Mouse (Mus musculus) leukemia stem cell, adult 10-12 weeks (primary cell): Measurements from ENCODE around the gene Tnk1. TPM values are rescaled to one million over a fixed set of nuclear protein-coding genes. Genes with fewer than 3 reads are reported as not detected.

Experiments
- polyA plus RNA-seq: library from polyadenylated mRNA; stranded (reverse); fragments of >175 nt; gene quantifications from 2 replicates; pipeline ENCODE4 v1.2.3, GENCODE M21; 2012; ENCODE audit warnings: low replicate concordance

Gene Tnk1
- 2.0 and 2.3 TPM in 2 replicates for polyA plus RNA-seq

DNA sequence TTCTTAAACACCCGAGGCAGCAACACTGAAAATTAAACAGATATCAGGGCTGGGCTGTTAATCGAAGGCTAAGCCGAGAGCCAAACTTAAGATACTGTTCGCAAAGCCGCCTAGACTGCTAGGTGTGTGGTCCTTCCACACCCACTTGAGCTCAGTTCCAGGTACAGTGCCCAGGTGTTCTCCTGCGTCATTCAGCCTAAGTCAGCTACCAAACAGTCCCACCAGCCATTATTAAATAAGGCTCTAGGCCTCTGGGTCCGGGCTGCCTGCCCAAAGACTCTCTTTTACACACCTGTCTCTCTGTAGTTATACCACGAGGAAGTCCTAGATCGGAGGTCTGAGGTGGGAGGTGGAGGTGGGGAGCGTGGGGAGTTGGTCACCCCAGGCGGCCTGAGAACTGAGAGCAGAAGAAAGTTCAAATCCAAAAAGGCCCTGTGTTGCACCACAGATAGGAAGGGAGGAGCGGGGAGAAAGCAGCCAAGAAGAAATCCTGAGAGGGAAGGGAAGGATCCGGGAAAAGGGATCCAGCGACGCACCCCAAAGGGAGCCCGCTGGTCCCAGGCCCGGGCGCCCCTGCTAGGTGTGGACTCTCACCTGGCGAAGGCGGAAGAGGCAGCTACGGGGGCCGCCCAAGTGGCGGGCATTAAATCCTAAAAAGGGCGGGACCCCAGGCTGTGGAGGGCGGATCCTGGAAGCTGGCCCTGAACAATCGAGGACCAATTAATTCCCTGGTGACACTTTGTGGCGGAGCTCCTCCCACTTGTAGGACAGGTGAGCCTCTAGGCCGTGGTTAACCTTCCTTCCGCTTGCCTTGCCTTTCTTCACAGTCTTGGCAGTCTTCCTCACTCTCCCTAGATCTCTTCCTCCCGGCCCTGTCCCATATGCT lies at the start of gene Tnk1:
Gene Tnk1 (minus strand): TSS at position 618 of the 886 bp plus-strand sequence.

DNA sequence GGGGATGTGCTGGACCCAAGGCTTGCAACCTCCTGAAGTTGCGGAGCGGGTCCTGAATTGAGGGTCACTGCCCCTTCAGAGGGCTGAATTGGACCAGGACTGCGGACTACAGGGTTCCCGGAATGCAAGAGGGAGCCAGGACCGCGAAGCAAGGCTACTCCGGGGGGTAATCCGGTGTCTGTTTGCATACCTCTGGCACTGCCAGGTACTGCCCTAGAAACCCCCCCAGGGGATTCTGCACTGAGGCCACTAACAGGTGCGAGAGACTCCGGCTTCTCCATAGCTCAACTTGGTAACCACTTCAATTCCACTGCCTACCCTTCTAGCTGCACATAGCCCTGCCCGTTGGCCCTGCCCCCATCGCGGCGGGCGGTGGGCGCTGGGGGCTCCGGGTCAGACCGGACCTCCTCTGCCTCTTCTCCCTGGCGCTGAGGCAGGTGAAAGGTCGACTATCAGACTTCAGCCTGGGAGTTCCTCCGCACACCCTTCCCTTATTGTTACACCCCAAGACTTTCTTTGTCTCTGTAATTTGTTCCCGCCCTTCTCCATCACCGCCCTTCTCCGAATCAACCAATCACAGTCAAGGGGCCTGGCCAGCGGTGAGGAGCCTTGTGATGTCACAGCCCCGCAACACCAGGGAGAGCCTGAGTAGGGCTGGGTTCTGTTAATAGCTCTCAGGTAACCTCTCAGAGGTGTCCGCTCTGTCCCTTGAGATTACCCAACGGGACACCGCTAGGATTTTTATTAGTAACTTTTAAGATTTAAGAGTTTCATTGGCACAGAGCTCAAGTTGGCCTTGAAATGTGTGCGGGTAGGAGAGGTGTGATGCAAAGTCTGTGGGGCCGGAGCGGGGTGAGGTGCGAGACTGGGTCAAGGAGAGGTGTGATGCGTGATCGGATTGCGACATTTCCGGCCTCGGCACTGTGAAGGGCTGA lies 42.2 kb upstream of the Tnk1 start, which contains the start of the genes 2810408A11Rik and Neurl4:
Gene 2810408A11Rik (minus strand): TSS at position 517 of the 935 bp plus-strand sequence.
Gene Neurl4 (plus strand): TSS at position 602 of the 935 bp plus-strand sequence.

DNA sequence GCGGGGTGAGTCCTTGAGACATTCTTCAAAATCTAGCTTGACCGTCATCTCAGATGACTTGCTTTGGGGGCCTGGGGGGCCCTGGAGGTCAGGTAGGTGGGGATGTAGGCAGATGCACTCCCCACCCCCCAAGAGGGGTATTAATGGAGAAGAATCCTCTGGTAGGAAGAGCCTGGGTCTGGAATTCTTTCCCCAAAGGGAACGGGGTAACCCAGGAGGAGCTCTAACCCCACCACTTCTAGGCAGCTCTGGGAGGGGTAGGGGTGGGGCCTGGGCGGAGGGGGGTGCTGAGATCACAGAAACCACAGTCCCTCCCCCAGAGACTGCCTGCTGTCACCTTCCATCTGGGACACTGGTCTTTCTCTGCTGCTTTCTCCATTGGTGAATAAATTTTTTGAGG lies 36.8 kb upstream of the Tnk1 start, which contains the start of gene Acap1:
Gene Acap1 (minus strand): TSS at position 249 of the 400 bp plus-strand sequence.

DNA sequence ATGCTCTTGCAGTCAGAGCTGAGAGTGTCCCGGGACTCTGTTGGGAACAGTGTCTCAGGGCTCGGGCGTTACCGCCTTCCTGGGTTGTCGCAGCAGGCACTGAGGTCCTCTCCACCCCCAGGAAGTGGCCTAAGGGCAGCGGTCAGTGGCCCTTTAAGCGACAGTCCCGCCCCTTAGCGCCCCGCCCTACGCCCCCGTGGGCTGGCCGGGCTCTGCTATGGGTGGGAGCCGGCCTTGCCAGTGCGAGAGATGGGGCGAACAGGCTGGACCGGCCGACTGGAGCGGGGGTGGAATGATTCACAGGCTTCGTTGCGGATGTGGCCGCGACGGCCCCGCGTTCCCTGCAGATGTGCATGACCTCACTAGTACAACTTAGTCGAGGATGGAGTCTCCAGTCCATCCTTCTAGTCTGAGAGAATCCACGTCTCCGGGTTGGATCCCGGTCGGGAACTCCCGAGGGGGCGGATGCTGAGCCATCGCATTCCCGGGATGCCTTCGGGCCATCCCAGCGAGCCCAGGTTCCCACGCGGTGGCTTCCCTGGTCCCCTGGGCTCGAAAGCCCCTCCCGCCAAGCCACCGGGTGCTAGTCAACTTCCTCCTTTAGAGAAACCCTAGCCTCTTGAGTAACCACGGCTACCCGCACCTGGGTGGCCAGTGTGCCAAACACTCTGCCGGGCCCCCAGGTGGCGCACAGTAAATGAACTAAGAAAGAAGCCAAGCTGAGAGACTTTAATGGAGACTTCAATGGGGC lies 22.5 kb upstream of the Tnk1 start, which contains the start of gene Kctd11:
Gene Kctd11 (minus strand): TSS at position 554 of the 751 bp plus-strand sequence.

DNA sequence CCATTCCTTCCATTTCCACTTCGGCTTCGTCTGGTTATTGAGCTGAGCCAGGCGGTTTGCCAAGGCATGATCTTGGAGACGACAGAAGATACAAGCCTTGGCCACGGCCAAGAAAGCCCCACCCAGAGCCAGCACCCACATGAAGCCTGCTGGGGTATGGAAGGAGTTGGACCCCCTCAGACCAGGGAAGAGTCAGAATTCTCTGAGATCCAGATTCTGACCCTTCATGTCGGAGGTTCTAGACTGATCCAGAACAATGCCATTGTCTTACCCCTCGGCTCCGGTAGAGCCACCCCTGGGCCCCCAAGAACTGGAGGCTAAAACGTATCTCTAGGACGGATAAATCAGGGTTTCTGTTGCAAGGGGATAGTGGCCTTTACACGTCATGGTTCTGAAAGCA lies 19.3 kb upstream of the Tnk1 start, which contains the start of gene Tmem95:
Gene Tmem95 (minus strand): TSS at position 141 of the 400 bp plus-strand sequence.

DNA sequence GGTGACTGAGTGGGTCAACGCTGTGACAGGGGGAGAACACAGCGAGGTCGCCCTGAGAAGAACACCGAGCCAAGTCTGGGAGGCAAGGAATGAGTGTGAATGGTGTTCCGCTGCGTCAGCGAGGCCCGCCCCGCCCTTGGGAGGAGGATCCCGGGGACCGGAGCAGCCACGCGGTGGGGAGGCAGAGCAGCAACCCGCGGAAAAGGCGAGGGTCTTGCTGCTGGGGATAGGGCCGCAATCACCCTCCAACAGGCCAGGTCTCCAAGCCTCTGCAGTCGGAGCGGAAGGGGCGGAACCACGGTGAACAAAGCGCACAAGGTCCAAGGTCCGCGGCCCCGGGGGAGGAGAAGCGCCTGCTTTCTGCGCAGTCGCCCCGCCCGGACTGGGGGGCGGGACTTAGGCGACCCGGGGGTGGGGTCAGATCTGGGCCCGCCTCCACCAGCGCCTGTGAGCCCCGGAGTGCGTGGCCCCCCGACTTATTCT lies 12.3 kb downstream of the Tnk1 start, which contains the start of gene Plscr3:
Gene Plscr3 (plus strand): TSS at position 179 of the 483 bp plus-strand sequence.

DNA sequence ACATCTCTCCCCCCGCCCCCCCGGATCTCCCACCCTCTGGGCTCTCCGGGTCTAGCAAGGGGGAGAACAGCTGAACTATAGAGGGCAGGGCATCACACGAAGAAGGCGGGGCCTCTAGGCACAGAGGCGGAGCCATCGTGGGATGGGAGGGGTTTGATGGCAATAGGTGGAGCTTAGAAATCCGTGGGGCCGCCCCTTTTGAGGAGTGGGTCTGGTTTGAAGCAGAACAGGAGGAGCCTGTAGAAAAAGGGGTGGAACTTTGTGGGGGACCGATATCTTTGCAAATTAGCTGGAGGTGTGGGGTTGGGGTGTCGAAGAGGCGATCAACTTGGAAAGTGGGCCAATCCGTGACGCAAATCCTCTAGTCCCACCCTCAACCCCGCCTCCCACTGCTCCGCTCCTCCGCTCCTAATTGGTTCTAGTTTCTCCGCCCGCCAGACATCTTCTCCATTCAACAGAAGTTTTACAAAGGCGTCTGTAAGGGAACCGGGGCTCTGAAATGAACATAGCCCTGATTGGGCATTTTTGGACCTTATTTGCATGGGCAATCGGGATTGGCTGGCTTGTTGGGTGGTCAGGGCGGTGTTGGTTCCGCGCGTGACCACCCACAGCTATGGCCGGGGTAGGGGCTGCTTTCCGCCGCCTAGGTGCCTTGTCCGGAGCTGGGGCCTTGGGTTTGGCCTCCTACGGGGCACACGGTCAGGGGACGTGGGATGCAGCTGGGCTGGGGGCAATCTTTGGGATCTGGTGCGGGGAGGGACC lies 20.4 kb downstream of the Tnk1 start, which contains the start of gene Tmem256:
Gene Tmem256 (plus strand): TSS at position 563 of the 762 bp plus-strand sequence.

DNA sequence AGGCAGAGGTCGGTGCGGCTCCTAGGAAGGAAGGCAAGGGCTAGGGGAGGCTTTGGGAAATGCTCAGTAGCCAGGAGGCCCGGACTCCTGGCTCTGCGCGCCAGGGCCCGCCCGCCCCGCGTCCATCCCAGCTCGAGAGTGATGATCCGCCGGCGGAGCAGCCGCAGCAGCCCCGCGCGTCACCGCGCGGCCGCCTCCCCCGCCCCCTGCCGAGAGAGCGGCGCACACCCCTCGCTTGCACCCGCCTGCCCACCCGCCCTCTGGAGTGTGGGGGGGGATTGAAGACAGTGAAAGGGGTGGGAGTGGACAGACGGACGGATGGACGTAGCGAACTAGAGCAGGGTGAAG lies 21.0 kb downstream of the Tnk1 start, which contains the start of gene Nlgn2:
Gene Nlgn2 (minus strand): TSS at position 181 of the 348 bp plus-strand sequence.

DNA sequence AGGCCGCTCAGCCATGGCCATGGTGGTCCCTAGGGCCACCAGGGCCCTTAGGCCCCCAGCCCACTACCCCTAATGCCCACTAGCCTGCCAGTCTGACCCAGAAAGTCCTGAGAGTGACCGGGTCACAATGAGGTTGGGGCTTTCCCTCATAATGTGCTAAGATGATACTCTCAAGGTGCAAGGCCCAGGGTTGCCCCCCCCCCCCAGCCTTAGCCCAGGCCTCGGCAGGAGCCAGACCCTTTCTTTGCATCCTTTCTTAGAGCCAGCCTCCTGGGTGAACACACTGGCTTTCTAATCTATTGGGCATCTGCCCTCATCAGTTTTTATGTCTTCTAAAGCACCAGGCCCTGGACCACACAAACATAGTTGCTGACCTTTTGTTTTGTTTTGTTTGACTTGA lies 36.5 kb downstream of the Tnk1 start, which contains the start of gene Spem1:
Gene Spem1 (minus strand): TSS at position 101 of the 400 bp plus-strand sequence.

DNA sequence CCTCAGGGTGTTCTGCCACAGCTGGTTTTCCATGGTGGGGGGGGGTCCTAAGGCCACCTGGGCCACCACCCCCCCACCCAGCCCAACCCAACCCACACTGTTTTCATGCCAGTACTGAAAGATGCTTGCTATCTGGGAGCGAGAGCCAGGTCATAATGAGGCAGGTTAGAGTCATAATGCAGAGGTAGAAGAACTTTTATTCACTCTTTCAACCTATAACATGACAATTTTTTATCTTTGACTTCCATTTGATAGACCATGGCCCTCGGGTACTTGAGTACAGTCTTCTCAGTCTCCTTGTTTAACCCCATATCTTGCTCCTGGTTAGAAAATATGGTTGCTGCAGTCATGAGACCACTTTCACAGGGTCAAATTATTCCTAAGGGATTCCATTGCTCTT lies 40.2 kb downstream of the Tnk1 start, which contains the start of gene Spem2:
Gene Spem2 (minus strand): TSS at position 101 of the 400 bp plus-strand sequence.

DNA sequence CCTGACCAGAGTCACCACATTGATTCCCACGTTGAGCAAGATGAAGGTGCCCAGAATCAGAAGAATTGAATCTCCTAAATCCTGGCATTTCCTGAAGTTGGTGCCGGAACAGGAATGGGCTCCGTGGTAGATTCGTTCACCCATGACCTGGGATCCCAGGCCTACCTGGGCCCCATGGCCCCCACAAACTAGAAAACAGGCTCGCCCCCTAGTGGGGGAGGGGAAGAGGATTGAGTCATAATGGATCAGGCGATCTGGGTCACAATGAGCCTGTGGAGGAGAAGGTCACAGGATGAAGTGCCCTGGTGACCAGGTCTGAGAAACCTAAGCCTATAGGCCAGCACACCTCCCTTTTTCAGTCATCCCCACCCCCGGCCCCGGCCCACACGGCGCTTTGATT lies 43.4 kb downstream of the Tnk1 start, which contains the start of gene Gm39566:
Gene Gm39566 (minus strand): TSS at position 144 of the 400 bp plus-strand sequence.

DNA sequence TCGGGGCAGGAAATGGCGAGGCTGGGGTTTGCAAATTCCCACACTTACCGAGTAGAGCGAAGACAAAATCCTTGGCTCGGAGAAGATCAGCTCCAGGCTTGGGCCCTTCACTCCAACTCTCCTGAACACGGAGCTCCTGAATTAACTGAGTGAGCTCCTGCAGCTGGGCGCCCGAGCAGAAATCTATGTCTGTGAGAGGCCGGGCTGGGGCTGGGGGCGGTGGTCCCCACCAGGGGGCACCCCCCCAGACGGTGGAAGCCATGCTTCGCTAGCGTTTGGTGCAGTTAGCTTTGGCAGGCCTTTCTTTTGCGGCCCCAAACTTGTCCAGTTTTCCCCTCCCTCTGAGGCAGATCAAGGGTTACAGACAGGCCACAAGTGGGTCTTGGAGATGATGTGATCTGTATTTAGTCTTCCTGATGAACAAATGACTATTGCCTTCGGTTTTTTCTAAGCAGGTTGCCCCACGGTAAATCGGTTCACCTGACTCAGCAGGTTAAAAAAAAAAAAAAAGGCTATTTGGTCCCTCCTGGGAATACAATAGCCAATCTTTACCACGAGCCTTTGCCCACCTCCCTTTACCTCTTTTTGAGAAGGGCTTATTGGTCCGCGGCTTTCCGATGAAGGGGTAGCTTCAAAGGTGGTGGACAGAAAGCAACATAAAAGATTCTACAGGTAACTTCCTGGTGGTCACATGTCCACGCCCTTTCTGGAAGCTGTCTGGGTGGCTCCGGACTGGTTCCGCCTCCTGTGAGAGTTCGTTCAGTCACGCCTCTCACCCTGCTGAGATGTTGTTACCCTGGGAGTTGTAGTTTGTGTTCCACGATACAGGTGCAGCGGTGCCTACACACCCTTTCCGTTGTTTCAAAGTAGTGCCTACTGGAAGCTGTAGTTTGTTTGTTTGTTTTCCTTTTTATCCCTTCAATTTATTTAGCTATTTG lies 53.3 kb downstream of the Tnk1 start, which contains the start of gene Tmem102:
Gene Tmem102 (minus strand): TSS at position 653 of the 938 bp plus-strand sequence.

DNA sequence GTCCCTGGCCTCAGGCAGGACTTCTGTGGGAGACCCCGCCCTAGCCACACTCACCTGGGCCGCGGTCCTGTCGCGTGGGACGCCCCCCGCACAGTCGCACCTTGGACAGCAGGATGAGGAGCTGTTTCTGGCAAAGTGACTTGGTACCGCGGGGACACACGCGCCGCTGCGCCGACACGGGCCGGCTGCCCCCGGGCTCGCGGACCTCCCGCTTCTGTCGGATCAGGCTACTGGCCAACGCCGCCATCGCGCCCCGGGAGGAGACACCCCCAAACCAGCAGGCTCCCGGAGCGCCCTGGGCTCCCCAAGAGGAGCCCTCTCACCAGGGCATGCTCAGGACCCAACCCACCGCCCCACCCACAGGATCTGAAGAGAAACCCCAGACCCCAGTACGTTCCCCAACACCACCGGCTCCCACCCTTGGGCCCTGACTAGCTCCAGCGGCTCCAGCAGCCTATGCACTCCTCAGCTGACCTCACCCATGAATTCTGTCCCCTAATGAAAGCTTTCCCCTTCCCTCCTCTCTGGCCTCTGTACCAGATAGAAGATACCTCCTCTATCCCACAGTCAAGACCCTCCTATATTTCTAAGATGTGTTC lies 57.1 kb downstream of the Tnk1 start, which contains the start of gene Fgf11:
Gene Fgf11 (minus strand): TSS at position 479 of the 599 bp plus-strand sequence.

Other genes with a start within 250 kb of the Tnk1 start
- not detected in 2 replicates for gene Shbg, start 240.8 kb downstream of the Tnk1 start, polyA plus RNA-seq
- gene Sat2, start 236.7 kb downstream of the Tnk1 start, polyA plus RNA-seq: not detected in 2 replicates
- 91.8 and 97.5 TPM in 2 replicates for gene Fxr2, start 225.7 kb downstream of the Tnk1 start, polyA plus RNA-seq
- gene Sox15, start 203.4 kb downstream of the Tnk1 start, polyA plus RNA-seq: 0.44 TPM in 1 of 2 replicates, not detected in the other
- gene Mpdu1, start 196.1 kb downstream of the Tnk1 start, polyA plus RNA-seq: 24.1 and 29.9 TPM in 2 replicates
- gene Cd68, start 192.6 kb downstream of the Tnk1 start, polyA plus RNA-seq: 26.6 and 82.4 TPM in 2 replicates
- gene Eif4a1, start 186.3 kb downstream of the Tnk1 start, polyA plus RNA-seq: 226 and 408 TPM in 2 replicates
- gene Senp3, start 176.6 kb downstream of the Tnk1 start, polyA plus RNA-seq: 128 and 137 TPM in 2 replicates
- 2.3 and 5.0 TPM in 2 replicates for gene Tnfsf13, start 172.9 kb downstream of the Tnk1 start, polyA plus RNA-seq
- gene Tnfsf12, start 162.9 kb downstream of the Tnk1 start, polyA plus RNA-seq: 9.0 and 9.7 TPM in 2 replicates
- gene Tnfsfm13, start 162.6 kb downstream of the Tnk1 start, polyA plus RNA-seq: 6.6 and 8.1 TPM in 2 replicates
- 92.9 and 194 TPM in 2 replicates for gene Polr2a, start 100.1 kb downstream of the Tnk1 start, polyA plus RNA-seq
- gene Slc35g3, start 96.8 kb downstream of the Tnk1 start, polyA plus RNA-seq: not detected in 2 replicates
- gene Zbtb4, start 92.8 kb downstream of the Tnk1 start, polyA plus RNA-seq: 38.9 and 47.4 TPM in 2 replicates
- 0.18 and 0.20 TPM in 2 replicates for gene Chrnb1, start 62.8 kb downstream of the Tnk1 start, polyA plus RNA-seq
- 0.07 and 0.47 TPM in 2 replicates for gene Fgf11, start 56.9 kb downstream of the Tnk1 start, polyA plus RNA-seq
- not detected in 2 replicates for gene Tmem102, start 53.1 kb downstream of the Tnk1 start, polyA plus RNA-seq
- 0.07 TPM in 1 of 2 replicates, not detected in the other for gene Gm39566, start 43.4 kb downstream of the Tnk1 start, polyA plus RNA-seq
- gene Spem2, start 40.3 kb downstream of the Tnk1 start, polyA plus RNA-seq: not detected in 2 replicates
- not detected in 2 replicates for gene Spem1, start 36.5 kb downstream of the Tnk1 start, polyA plus RNA-seq
- gene Nlgn2, start 20.9 kb downstream of the Tnk1 start, polyA plus RNA-seq: 3.7 and 5.0 TPM in 2 replicates
- gene Tmem256, start 20.2 kb downstream of the Tnk1 start, polyA plus RNA-seq: 531 and 1,176 TPM in 2 replicates
- 64.9 and 78.2 TPM in 2 replicates for gene Plscr3, start 12.4 kb downstream of the Tnk1 start, polyA plus RNA-seq
- gene Tmem95, start 19.3 kb upstream of the Tnk1 start, polyA plus RNA-seq: not detected in 2 replicates
- gene Kctd11, start 22.7 kb upstream of the Tnk1 start, polyA plus RNA-seq: 1.4 and 2.2 TPM in 2 replicates
- gene Acap1, start 36.8 kb upstream of the Tnk1 start, polyA plus RNA-seq: 28.9 and 53.7 TPM in 2 replicates
- gene 2810408A11Rik, start 42.3 kb upstream of the Tnk1 start, polyA plus RNA-seq: 0.18 and 0.33 TPM in 2 replicates
- gene Neurl4, start 42.3 kb upstream of the Tnk1 start, polyA plus RNA-seq: 131 and 182 TPM in 2 replicates
- 157 and 339 TPM in 2 replicates for gene Gps2, start 55.2 kb upstream of the Tnk1 start, polyA plus RNA-seq
- 1,855 and 2,103 TPM in 2 replicates for gene Eif5a, start 63.2 kb upstream of the Tnk1 start, polyA plus RNA-seq
- 0.99 TPM in 1 of 2 replicates, not detected in the other for gene Ybx2, start 77.1 kb upstream of the Tnk1 start, polyA plus RNA-seq
- gene Slc2a4, start 89.5 kb upstream of the Tnk1 start, polyA plus RNA-seq: 2.4 and 14.7 TPM in 2 replicates
- 0.62 TPM in 1 of 2 replicates, not detected in the other for gene Cldn7, start 106.0 kb upstream of the Tnk1 start, polyA plus RNA-seq
- 151 and 407 TPM in 2 replicates for gene Ctdnep1, start 122.4 kb upstream of the Tnk1 start, polyA plus RNA-seq
- gene Elp5, start 123.8 kb upstream of the Tnk1 start, polyA plus RNA-seq: 7.0 and 11.8 TPM in 2 replicates
- 126 and 157 TPM in 2 replicates for gene Gabarap, start 132.4 kb upstream of the Tnk1 start, polyA plus RNA-seq
- gene Phf23, start 137.0 kb upstream of the Tnk1 start, polyA plus RNA-seq: 43.8 and 51.3 TPM in 2 replicates
- 32.3 and 38.3 TPM in 2 replicates for gene Dvl2, start 141.9 kb upstream of the Tnk1 start, polyA plus RNA-seq
- gene Acadvl, start 156.7 kb upstream of the Tnk1 start, polyA plus RNA-seq: 24.5 and 26.3 TPM in 2 replicates
- gene Dlg4, start 158.2 kb upstream of the Tnk1 start, polyA plus RNA-seq: 4.8 and 5.4 TPM in 2 replicates
- not detected in 2 replicates for gene Asgr1, start 195.4 kb upstream of the Tnk1 start, polyA plus RNA-seq
- gene Asgr2, start 233.9 kb upstream of the Tnk1 start, polyA plus RNA-seq: not detected in 2 replicates